Mouse (Mus musculus) gastrocnemius, postnatal 36 days (tissue): ENCODE measurements around the gene Trmt10c. TPM values are rescaled to one million over a fixed set of nuclear protein-coding genes. Genes with fewer than 3 reads are reported as not detected.
A peak's percentile ranks its signal among the peaks of the same experiment; 100 is the strongest.
"Not testable (repeated sequence)": the region's sequence is repeated elsewhere in the genome, so short reads cannot be mapped to it uniquely, and the experiment has no call there.

Source experiments
- DNase-seq, 2 experiments: peaks; one replicate each; pipeline ENCODE4 v3.0.0; 2022
- intact Hi-C: fragments of 180-260 bp; cut with DNase I; formaldehyde crosslinking; loops from one replicate; pipeline ENCODE4 v1.15.1; 2025
- total RNA-seq, 2 experiments: library from RNA; stranded (reverse); gene quantifications; 2 replicates each; pipeline ENCODE4 v1.2.3; 2021

The Trmt10c gene
- total RNA-seq, 2 experiments from 2014 or later = 7.3 to 9.9 TPM

DNA sequence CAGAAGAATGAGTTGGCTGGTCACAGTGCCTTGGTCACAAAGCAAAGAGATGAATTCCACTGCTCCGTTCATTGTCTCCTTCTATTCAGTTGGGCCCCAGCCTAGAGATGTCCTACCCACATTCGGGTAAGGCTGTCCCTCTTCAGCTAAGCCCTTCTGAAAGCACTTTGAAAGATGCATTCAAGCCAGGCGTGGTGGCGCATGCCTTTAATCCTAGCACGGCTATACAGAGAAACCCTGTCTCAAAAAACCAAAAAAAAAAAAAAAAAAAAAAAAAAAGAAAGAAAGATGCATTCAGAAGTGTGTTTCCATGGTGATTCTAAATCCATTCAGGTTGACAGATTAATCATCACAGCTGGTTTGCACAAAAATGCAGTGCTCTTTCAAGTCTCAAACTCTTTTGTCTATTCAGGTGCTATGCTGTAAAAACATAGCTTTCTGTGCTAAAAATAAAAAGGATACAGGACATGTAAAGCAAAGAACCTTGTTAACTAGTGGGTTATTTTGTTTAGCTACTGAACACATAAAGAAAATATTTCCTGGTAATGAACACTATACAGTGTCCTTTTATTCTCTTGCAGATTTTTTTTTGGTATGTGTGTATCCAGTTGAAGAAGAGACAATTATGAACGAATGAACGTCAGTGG is 19.4 kb upstream of the Trmt10c start:
- intact Hi-C loops = no loop called here
- DNase-seq = no peak

DNA sequence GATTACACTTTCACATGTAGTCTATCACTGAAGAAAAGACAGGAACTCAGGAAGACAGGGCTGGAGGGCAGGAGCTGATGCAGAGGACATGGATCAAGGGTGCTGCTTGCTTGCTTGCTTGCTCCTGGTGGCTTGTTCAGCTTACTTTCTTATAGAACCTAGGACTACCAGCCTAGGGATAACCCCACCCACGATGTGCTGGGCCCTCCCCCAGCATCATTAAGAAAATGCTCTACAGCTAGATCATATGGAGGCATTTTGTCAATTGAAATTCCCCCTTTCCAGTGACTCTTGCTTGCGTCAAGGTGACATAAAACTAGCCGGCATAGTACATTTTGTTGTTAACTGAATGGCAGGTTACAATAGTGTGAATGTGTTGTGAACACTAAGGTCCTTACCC is 18.3 kb upstream of the Trmt10c start:
- DNase-seq = no peak
- intact Hi-C loops = no loop called here

GRCm38 (mm10) chr16:56048038-56048437 is 10.4 kb upstream of the Trmt10c start, which contains the start of gene Senp7:
TSS of gene Senp7 (plus strand) at chr16:56048338.
- DNase-seq, intact Hi-C loops: not testable (repeated sequence)

DNA sequence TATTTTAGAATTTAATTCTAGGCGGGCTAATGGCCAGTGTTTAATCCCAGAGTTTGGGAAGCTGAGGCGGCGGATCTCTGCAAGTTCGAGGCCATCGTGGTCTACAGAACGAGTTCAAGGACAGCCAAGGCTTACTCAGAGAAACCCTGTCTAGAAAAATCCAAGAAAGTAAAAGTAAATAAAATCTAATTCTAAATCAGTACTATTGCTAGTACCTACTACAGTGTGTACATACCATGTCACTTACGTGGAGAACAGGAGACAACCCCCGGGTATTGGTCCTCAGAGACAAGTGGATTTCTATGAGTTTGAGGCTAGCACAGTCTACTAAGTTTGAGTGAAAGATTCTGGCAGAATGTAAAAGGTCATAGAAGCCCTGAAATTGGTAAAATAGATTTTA is 471 bp upstream of the Trmt10c start:
- DNase-seq = no peak
- intact Hi-C loops = no loop called here

- intact Hi-C loops = no loop called here
- no peak for DNase-seq
These were observed 1.1 kb downstream of the Trmt10c start for GRCm38 (mm10) chr16:56036501-56036900.

DNA sequence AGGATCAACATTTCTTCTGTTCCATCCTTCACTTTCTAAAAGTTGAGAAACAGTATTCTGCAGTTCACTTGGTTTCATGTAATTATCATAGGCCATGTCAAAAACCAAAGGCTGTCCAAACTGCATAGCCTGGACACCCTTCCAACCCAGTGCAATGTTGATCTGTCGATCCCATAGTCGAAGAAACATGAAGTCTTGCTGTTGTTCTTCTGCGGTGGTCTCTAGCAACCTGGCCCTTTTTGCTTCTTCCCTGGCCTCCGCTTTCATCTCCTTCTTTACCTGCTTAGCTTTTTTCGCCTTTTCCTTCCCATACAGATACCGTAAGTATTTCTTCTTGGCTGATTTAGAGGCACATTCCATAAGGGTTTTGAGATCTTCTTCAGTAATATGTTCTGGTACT is 3.1 kb downstream of the Trmt10c start:
- DNase-seq = no peak
- intact Hi-C loops = no loop called here

GRCm38 (mm10) chr16:56029661-56030082 is 7.9 kb downstream of the Trmt10c start, which contains the start of gene Pcnp:
TSS of gene Pcnp (minus strand) at chr16:56029739.
- intact Hi-C loops = loop anchor here (5.0 kb wide), 1 partner anchor 57 kb away; the partner anchor contains the start of gene Zbtb11

GRCm38 (mm10) chr16:56028722-56029551 is 8.7 kb downstream of the Trmt10c start:
- intact Hi-C loops = loop anchor here (5.0 kb wide), 1 partner anchor 57 kb away; the partner anchor contains the start of gene Zbtb11
- no peak for DNase-seq

More at GRCm38 (mm10) chr16:56029661-56030082, 7.9 kb downstream of the Trmt10c start, which contains the start of gene Pcnp:
- DNase-seq = peak; percentile 97 to 98

DNA sequence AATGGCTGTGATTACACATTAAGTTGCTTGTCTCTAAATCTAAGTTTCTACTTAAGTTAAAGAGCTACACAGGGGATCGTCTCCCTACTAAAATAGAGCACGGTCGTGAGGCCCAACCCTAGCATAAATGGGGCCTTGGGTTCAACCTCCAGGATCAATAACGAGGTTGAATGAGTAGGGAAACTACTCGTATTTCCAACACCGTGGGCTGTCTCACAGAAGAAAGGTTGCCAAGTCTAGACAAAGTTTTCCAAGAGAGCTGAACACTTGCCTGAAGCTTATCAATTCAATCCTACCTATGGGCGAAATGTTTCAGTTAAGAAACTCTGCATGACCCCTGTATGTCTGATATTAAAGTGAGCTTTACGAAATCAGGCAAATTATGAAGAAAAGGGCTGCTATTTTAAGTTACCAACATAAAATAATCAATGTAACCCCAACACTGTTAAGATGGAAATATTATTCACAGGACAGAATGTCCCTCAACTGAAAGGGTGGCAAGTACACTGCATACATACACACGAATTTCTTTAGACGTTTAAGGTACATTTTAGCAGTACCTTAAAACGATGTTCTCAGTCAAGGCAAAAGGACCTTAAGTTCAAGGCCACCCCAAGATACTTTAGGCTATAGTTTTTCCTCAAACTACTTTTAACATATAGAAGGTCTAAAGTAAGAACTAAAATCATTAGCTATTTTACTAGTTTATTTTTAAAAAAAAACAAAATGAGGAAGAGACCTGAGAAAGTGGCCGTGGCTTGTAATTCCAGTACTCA is 9.6 kb downstream of the Trmt10c start:
- intact Hi-C loops = loop anchor here (5.0 kb wide), 1 partner anchor 56 kb away; the partner anchor contains the start of gene Zbtb11
- DNase-seq = no peak

DNA sequence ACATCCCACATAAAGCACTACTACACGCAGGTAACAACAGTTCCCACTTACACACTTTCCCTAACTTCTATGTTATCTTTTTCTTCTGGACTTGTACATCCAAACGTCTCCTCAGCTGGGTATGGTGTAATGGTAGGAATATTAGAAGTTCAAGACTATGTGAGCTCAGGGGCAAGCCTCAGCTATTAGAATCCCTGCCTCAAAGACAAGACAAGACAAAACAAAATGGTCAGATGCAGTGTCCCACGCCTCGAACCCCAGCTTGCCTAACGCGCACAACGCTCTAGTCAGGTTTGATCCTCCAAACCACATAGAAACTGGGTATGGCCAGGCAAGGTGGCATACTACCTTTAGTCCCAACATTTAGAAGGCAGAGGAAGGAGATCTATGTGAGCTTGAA is 18.0 kb downstream of the Trmt10c start:
- intact Hi-C loops = no loop called here
- DNase-seq = no peak

DNA sequence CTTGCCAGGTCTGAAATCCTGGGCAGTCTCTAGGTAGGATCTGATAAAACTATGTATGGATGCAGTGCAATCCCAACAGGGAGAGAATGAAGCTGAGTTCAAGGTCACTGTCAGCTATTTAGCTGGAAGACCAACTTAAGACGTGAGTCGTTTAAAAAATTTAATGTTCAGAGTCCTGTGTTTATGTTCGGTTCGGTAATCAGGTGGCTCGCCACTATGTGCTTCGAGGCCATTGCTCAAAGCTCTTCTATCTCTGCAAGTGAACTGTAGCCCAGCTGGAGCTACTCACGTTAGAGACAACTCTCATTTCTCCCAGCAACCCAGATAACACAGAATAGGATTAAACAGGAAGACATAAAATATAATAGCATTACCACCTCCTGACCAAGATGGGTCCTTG is 23.5 kb downstream of the Trmt10c start:
- intact Hi-C loops = no loop called here
- no peak for DNase-seq

- DNase-seq = no peak
- intact Hi-C loops = no loop called here
These were observed 24.6 kb downstream of the Trmt10c start for GRCm38 (mm10) chr16:56012789-56013743.

GRCm38 (mm10) chr16:56008862-56009261 is 28.8 kb downstream of the Trmt10c start:
- DNase-seq = no peak
- intact Hi-C loops = no loop called here

GRCm38 (mm10) chr16:56006798-56007197 is 30.8 kb downstream of the Trmt10c start:
- DNase-seq = no peak
- intact Hi-C loops = no loop called here

- DNase-seq = no peak
- intact Hi-C loops = no loop called here
These were observed 43.4 kb downstream of the Trmt10c start for GRCm38 (mm10) chr16:55994235-55994634.

GRCm38 (mm10) chr16:55990311-55990710 is 47.3 kb downstream of the Trmt10c start:
- DNase-seq = no peak
- intact Hi-C loops = no loop called here

- no peak for DNase-seq
These were observed 51.6 kb downstream of the Trmt10c start for GRCm38 (mm10) chr16:55986001-55986400.

More at GRCm38 (mm10) chr16:55986001-55986400, 51.6 kb downstream of the Trmt10c start:
- intact Hi-C loops = no loop called here
